Mouse (Mus musculus) heart, embryonic 13.5 days (tissue): ENCODE measurements around the gene Adgrg6. TPM values are rescaled to one million over a fixed set of nuclear protein-coding genes. Genes with fewer than 3 reads are reported as not detected.

Experiments used
- ATAC-seq: fragments of 200-750 bp; cut with Nextera tagmentation; 2 replicates; pipeline ENCODE4 v1.8.0; 2017; ENCODE audit warnings: moderate TSS enrichment; ENCODE audit not compliant: insufficient number of reproducible peaks, low FRiP score, low TSS enrichment; ENCODE audit errors: extremely low read depth
- H3K27ac ChIP-seq: fragments of 300-500 bp; sonication (generic); replicated peaks from 2 replicates; pipeline ENCODE4 v1.5.1; 2015; ENCODE audit warnings: moderate library complexity, mild to moderate bottlenecking, inconsistent platforms
- H3K27me3 ChIP-seq: fragments of 300-500 bp; sonication (generic); replicated peaks from 2 replicates; pipeline ENCODE4 v1.6.1; 2015; ENCODE audit warnings: mild to moderate bottlenecking, inconsistent platforms
- H3K36me3 ChIP-seq: fragments of 300-500 bp; sonication (generic); 2 replicates; pipeline ENCODE4 v1.6.1; 2015; ENCODE audit warnings: mild to moderate bottlenecking, inconsistent platforms
- H3K4me1 ChIP-seq: fragments of 300-500 bp; sonication (generic); 2 replicates; pipeline ENCODE4 v1.6.1; 2015; ENCODE audit warnings: inconsistent platforms
- H3K4me2 ChIP-seq: fragments of 300-500 bp; sonication (generic); 2 replicates; pipeline ENCODE4 v1.6.1; 2015; ENCODE audit warnings: inconsistent platforms, mild to moderate bottlenecking, moderate library complexity
- H3K4me3 ChIP-seq: fragments of 300-500 bp; sonication (generic); 2 replicates; pipeline ENCODE4 v1.5.1; 2015; ENCODE audit warnings: moderate library complexity, mild to moderate bottlenecking, inconsistent platforms
- H3K9ac ChIP-seq: fragments of 300-500 bp; sonication (generic); 2 replicates; pipeline ENCODE4 v1.6.1; 2015; ENCODE audit warnings: inconsistent platforms, mild to moderate bottlenecking, moderate library complexity
- H3K9me3 ChIP-seq: fragments of 300-500 bp; sonication (generic); 2 replicates; pipeline ENCODE4 v1.6.1; 2016; ENCODE audit warnings: inconsistent platforms
- WGBS: fragments of 180-500 bp; shearing (Covaris S2); methylation state at CpG from one replicate; pipeline ENCODE4 v1.1.7; 2015; ENCODE audit warnings: mixed read lengths; 5-methylcytosine and 5-hydroxymethylcytosine counted together
- polyA plus RNA-seq: library from polyadenylated mRNA; unstranded; fragments of >200 nt; fragmentation: Nextera tagmentation; extraction: Ambion mirVana; gene quantifications from 2 replicates; pipeline ENCODE4 v1.2.1, GENCODE M21; 2015

Gene Adgrg6
- polyA plus RNA-seq, 1 experiment from 2014 or later = 15.7 TPM

GRCm38 (mm10) chr10:14531090-14531489, 14.4 kb downstream of the Adgrg6 start:
- Histone ChIP-seq H3K9me3 (no peaks in the 10 kb centered on the region), H3K4me1 (peaks cover 8% of the 10 kb centered on the region), H3K27me3 (no peaks in the 10 kb centered on the region), H3K9ac (no peak overlapping the region), H3K4me2 (no peak overlapping the region), H3K36me3 (peaks cover 16% of the 10 kb centered on the region), H3K27ac (no peak overlapping the region), H3K4me3 (no peak overlapping the region)
- WGBS = 70% methylated on average over 3 of the region's 3 CpGs
- ATAC-seq = no peak

- H3K27me3 ChIP-seq = no peaks in the 10 kb centered on the region
- peaks cover 8% of the 10 kb centered on the region for H3K4me1 ChIP-seq
- H3K9me3 ChIP-seq = no peaks in the 10 kb centered on the region
- no peak overlapping the region for H3K4me2 ChIP-seq
- H3K9ac ChIP-seq = no peak overlapping the region
- H3K4me3 ChIP-seq = no peak overlapping the region
- no peak overlapping the region for H3K27ac ChIP-seq
- WGBS = 85% methylated on average over 1 of the region's 1 CpGs
- no peak for ATAC-seq
- H3K36me3 ChIP-seq = peaks cover 15% of the 10 kb centered on the region
Observed at GRCm38 (mm10) chr10:14530670-14531069, 14.8 kb downstream of the Adgrg6 start.

GRCm38 (mm10) chr10:14527765-14528164, 17.7 kb downstream of the Adgrg6 start:
- H3K36me3 ChIP-seq = peaks cover 5% of the 10 kb centered on the region; the same call in 1 of the 2 replicates
- no peak overlapping the region for H3K9ac ChIP-seq
- no peak overlapping the region for H3K4me3 ChIP-seq
- 62% methylated on average over 2 of the region's 2 CpGs for WGBS
- peaks cover 8% of the 10 kb centered on the region for H3K4me1 ChIP-seq
- H3K27me3 ChIP-seq = no peaks in the 10 kb centered on the region
- 0 out of 2 replicates have a peak overlapping the region, but pooled peaks have one; percentile 5 for H3K27ac ChIP-seq
- no peaks in the 10 kb centered on the region for H3K9me3 ChIP-seq
- ATAC-seq = no peak
- no peak overlapping the region for H3K4me2 ChIP-seq

- WGBS = 83% methylated on average over 3 of the region's 5 CpGs
- no peak overlapping the region for H3K27ac ChIP-seq
- no peak overlapping the region for H3K4me2 ChIP-seq
- H3K4me1 ChIP-seq = peaks cover 31% of the 10 kb centered on the region
- H3K36me3 ChIP-seq = no peaks in the 10 kb centered on the region
- no peaks in the 10 kb centered on the region for H3K9me3 ChIP-seq
- no peak overlapping the region for H3K9ac ChIP-seq
- H3K27me3 ChIP-seq = no peaks in the 10 kb centered on the region
- no peak overlapping the region for H3K4me3 ChIP-seq
- no peak for ATAC-seq
Observed at GRCm38 (mm10) chr10:14522729-14523128, 22.7 kb downstream of the Adgrg6 start.

GRCm38 (mm10) chr10:14520912-14521675, 24.4 kb downstream of the Adgrg6 start:
- ATAC-seq = no peak
- Histone ChIP-seq H3K27ac (peak overlapping the region; percentile 45), H3K36me3 (no peaks in the 10 kb centered on the region), H3K9me3 (no peaks in the 10 kb centered on the region), H3K27me3 (no peaks in the 10 kb centered on the region), H3K4me3 (no peak overlapping the region), H3K4me1 (peaks cover 23% of the 10 kb centered on the region), H3K9ac (no peak overlapping the region), H3K4me2 (no peak overlapping the region)
- WGBS = 32% methylated on average over 8 of the region's 8 CpGs

DNA sequence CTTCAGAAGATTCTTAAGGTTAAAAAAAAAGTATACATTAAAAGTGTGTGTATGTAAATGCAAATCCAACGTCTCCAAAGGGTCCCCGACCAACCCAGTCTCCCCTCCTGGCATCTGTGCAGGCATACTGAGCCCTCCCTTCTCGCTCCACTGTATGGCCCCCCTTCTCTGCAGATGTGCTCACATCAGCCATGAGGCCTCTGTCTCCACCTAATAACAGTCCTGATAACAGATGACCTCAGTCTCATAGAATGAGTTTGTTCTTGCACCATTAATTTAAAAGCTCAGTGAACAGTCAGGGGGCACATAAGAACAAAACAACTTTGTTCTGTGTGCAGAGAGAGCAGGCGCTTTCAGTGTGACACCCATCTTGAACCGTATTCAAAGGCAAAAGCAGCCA, 27.6 kb downstream of the Adgrg6 start:
- Histone ChIP-seq H3K27me3 (no peaks in the 10 kb centered on the region), H3K9me3 (no peaks in the 10 kb centered on the region), H3K4me2 (no peak overlapping the region), H3K9ac (no peak overlapping the region), H3K27ac (no peak overlapping the region), H3K4me3 (no peak overlapping the region), H3K4me1 (peaks cover 23% of the 10 kb centered on the region), H3K36me3 (no peaks in the 10 kb centered on the region)
- 50% methylated on average over 5 of the region's 5 CpGs for WGBS
- ATAC-seq = no peak

- Histone ChIP-seq H3K4me2 (no peak overlapping the region), H3K36me3 (no peaks in the 10 kb centered on the region), H3K27me3 (no peaks in the 10 kb centered on the region), H3K9me3 (no peaks in the 10 kb centered on the region), H3K4me1 (peaks cover 13% of the 10 kb centered on the region), H3K4me3 (no peak overlapping the region), H3K9ac (no peak overlapping the region), H3K27ac (0 out of 2 replicates have a peak overlapping the region, but pooled peaks have one; percentile 20)
- ATAC-seq = no peak
- 68% methylated on average over 2 of the region's 2 CpGs for WGBS
Observed at GRCm38 (mm10) chr10:14511904-14512663, 33.4 kb downstream of the Adgrg6 start.

DNA sequence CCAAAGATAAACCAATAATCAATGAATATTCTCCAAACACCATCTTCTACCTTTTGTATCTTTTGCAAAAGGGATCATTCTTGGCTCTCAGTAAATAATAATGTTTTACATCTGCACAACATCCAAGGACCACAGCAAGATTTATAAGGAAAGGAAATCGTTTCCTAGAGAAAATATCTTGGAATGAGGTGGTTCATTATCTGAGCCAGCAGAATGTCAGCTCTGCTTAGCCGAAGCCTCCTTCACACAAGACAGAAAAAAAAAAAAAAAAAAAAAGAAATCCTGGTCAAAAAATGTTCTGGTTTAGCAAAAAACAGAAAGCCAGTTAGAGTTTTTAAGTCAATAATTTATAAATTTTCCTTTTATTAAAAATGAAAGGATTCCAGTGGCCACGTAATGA, 34.3 kb downstream of the Adgrg6 start:
- WGBS = 50% methylated on average over 3 of the region's 3 CpGs
- Histone ChIP-seq H3K4me1 (peaks cover 13% of the 10 kb centered on the region), H3K4me3 (no peak overlapping the region), H3K4me2 (no peak overlapping the region), H3K9me3 (0 out of 2 replicates have a peak, but pooled peaks cover 1% of the 10 kb centered on the region), H3K9ac (no peak overlapping the region), H3K36me3 (no peaks in the 10 kb centered on the region), H3K27me3 (no peaks in the 10 kb centered on the region), H3K27ac (no peak overlapping the region)
- ATAC-seq = no peak

- no peak for ATAC-seq
- Histone ChIP-seq H3K27ac (no peak overlapping the region), H3K27me3 (no peaks in the 10 kb centered on the region), H3K4me3 (no peak overlapping the region), H3K36me3 (peaks cover under 1% of the 10 kb centered on the region; the same call in 1 of the 2 replicates), H3K9ac (no peak overlapping the region), H3K9me3 (no peaks in the 10 kb centered on the region), H3K4me1 (peaks cover 6% of the 10 kb centered on the region), H3K4me2 (no peak overlapping the region)
Observed at GRCm38 (mm10) chr10:14495658-14496057, 49.8 kb downstream of the Adgrg6 start.

GRCm38 (mm10) chr10:14495204-14495603, 50.3 kb downstream of the Adgrg6 start:
- H3K27ac ChIP-seq = no peak overlapping the region
- H3K4me2 ChIP-seq = no peak overlapping the region
- no peak overlapping the region for H3K4me3 ChIP-seq
- H3K4me1 ChIP-seq = peaks cover 6% of the 10 kb centered on the region
- no peaks in the 10 kb centered on the region for H3K27me3 ChIP-seq
- H3K9me3 ChIP-seq = peaks cover 2% of the 10 kb centered on the region; the same call in 1 of the 2 replicates
- H3K9ac ChIP-seq = no peak overlapping the region
- peaks cover 4% of the 10 kb centered on the region; the same call in 1 of the 2 replicates for H3K36me3 ChIP-seq
- no peak for ATAC-seq

DNA sequence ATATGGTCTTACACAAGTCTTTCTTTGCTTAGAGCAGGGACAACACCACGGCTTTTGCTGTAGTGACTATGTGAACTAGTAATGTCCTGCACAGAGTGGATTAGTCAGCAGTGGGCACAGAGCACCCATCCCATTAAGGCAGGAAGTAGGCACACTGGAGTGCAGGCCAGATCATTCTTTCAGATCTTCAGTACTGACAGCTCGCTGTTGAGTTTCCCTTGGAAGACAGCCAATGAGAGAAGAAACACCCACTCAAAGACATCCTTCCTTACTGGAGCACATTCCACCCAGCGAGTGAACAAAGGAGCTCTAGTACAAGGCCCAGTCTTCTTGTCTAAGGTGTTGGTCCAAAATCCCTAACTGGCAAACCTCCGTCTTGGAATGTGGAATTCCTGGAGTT, 53.6 kb downstream of the Adgrg6 start:
- H3K4me3 ChIP-seq = no peak overlapping the region
- 59% methylated on average over 4 of the region's 4 CpGs for WGBS
- H3K27me3 ChIP-seq = no peaks in the 10 kb centered on the region
- peaks cover 2% of the 10 kb centered on the region; the same call in 1 of the 2 replicates for H3K9me3 ChIP-seq
- H3K9ac ChIP-seq = no peak overlapping the region
- H3K36me3 ChIP-seq = peaks cover 4% of the 10 kb centered on the region; the same call in 1 of the 2 replicates
- no peak overlapping the region for H3K4me2 ChIP-seq
- H3K4me1 ChIP-seq = peaks cover 6% of the 10 kb centered on the region
- H3K27ac ChIP-seq = no peak overlapping the region
- ATAC-seq = no peak
